Mouse (Mus musculus) ES-Bruce4 (cell line): ENCODE results near the gene Fastk. TPM values are rescaled to one million over a fixed set of nuclear protein-coding genes. Genes with fewer than 3 reads are reported as not detected.

ENCODE experiments used
- H3K27ac ChIP-seq: 2 replicates; pipeline ENCODE4 v1.5.1; 2012; ENCODE audit warnings: low read length, inconsistent platforms; ENCODE audit not compliant: insufficient read depth
- H3K27me3 ChIP-seq: 2 replicates; pipeline ENCODE4 v1.6.1; 2012; ENCODE audit warnings: mild to moderate bottlenecking, low read length, inconsistent platforms; ENCODE audit not compliant: control insufficient read depth, poor library complexity, insufficient read depth, severe bottlenecking
- H3K36me3 ChIP-seq: 2 replicates; pipeline ENCODE4 v1.6.1; 2012; ENCODE audit warnings: inconsistent platforms, mild to moderate bottlenecking, low read length, moderate library complexity; ENCODE audit not compliant: control insufficient read depth, poor library complexity, insufficient read depth, severe bottlenecking
- H3K4me1 ChIP-seq: one replicate; pipeline ENCODE4 v1.8.1; 2011; ENCODE audit warnings: low read length; ENCODE audit not compliant: control insufficient read depth, insufficient read depth
- H3K4me3 ChIP-seq: 2 replicates; pipeline ENCODE4 v1.5.1; 2011; ENCODE audit warnings: low read depth, mild to moderate bottlenecking, low read length
- H3K9ac ChIP-seq: 2 replicates; pipeline ENCODE4 v1.6.1; 2012; ENCODE audit warnings: low read depth, mild to moderate bottlenecking, inconsistent platforms; ENCODE audit not compliant: poor library complexity, severe bottlenecking
- H3K9me3 ChIP-seq: replicated peaks from 2 replicates; pipeline ENCODE4 v1.6.1; 2012; ENCODE audit warnings: mild to moderate bottlenecking, low read length, inconsistent platforms; ENCODE audit not compliant: control insufficient read depth, poor library complexity, insufficient read depth, severe bottlenecking
- CTCF ChIP-seq: IDR thresholded peaks from one replicate; pipeline ENCODE4 v1.8.1; 2011; ENCODE audit warnings: low read depth, low read length
- EP300 ChIP-seq: IDR thresholded peaks from 2 replicates; pipeline ENCODE4 v1.6.1; 2011; ENCODE audit warnings: low read depth, low read length; ENCODE audit not compliant: insufficient read depth
- POLR2A ChIP-seq: IDR thresholded peaks from one replicate; pipeline ENCODE4 v1.8.1; 2011; ENCODE audit warnings: low read length; ENCODE audit not compliant: insufficient read depth
- polyA plus RNA-seq: library from polyadenylated mRNA; stranded (reverse); fragments of >200 nt; gene quantifications from 2 replicates; pipeline ENCODE4 v1.2.4, GENCODE M21; 2011; ENCODE audit warnings: low read depth; ENCODE audit not compliant: missing spikeins, insufficient read depth, insufficient read length

Fastk gene
- polyA plus RNA-seq, 1 experiment, result 51.6 TPM

DNA sequence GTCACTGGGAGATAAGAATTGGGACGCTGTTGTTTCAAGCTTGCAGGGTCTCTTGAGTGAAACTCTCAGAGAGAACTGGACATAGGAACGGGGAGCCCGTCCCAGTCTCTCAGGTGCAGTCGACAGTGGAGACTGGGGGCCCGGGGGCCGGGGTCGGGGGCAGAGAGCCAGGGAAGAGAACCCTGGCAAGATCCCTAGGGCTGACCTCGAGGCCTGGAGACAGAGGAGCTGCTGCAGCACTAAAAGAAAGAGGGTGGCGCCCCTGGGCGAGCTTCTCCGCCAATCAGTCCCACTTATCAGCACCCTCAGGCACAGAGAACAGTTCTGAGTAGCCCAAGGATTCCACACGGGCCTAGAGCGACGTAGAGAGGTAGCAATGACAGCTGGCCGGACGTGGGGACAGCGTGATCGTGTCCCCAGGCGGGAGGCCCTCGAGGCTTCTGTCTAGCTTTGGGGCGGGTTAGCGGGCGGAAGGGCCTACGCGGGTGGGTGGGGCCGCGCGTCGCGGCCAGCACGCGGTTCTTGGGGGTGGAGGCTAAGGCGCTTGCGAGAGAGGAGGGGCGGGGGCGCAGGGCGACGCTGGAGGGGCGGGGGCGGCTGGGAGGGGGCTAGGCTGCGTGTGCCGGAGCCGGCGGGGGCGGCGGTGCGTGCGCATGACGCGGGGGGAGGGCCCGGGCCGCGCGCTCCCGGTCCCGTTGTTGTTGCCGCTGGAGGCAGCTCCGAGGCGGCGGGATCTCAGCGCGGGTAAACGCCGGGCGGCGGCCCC is 6.4 kb upstream of the Fastk start:
- Histone ChIP-seq H3K27me3 (no peaks in the 10 kb centered on the region), H3K9me3 (no peaks in the 10 kb centered on the region), H3K4me1 (peaks cover 6% of the 10 kb centered on the region), H3K27ac (no peak overlapping the region), H3K4me3 (peak overlapping the region; percentile 53), H3K9ac (peak overlapping the region; percentile 95), H3K36me3 (no peaks in the 10 kb centered on the region)
- TF ChIP-seq POLR2A (no peak), EP300 (no peak), CTCF (no peak)

DNA sequence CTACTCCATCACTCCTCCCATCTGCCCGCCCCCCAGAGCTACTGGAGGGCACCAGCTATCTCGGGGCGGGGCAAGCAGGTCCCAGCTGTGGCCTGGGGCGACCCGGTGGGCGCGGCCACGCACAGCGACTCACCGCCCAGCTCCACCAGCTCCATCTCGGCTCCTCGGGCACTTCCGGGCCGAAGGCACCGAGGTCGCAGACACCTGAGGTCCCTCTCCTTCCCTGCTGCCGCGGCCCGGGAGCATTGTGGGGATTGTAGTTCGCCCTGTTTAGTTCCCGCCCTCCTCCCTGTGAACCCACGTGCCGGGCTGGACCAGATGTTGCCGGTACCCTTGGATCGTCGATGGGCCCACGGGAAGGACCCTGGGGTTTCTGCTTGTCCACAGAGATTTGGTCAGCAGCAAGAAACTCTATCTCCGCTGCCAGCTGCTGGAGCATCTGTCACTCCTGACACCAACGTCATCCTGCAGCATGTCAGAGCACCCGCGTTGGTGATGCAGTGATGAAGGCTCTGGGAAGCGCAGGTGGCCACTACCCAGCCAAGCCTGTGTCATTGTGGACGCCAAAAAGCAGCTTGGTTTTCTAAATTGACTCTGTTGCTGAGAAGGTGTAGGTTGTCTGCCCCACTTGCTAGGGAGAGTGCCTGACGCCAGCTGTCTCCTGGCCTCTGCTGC is 2.7 kb upstream of the Fastk start, which contains the start of gene Tmub1:
TSS of gene Tmub1 (minus strand) at position 231 of the 675 bp plus-strand sequence.
- TF ChIP-seq CTCF (no peak), POLR2A (no peak), EP300 (0 out of 2 replicates have a peak, but pooled peaks have one; percentile 50)

DNA sequence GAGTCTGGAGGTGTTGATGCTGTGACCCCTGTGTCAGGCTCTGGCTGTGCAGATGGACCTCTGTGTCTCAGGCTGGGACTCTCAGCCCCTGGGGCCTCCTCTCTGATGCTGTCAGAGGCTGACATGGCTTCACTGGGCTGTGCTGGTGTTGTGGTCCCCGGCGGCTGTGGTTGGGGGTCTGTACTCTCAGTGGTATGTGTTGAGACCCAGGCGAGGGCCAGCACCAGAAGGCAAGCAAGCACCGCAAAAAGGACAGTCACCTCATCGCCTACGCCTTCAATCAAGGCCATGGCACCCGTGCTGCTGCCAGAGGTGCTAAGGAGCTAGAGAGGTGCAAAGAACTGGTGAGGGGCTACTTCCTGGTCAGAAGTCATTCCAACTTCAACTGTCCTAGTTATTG is 1.5 kb upstream of the Fastk start:
- Histone ChIP-seq H3K36me3 (no peaks in the 10 kb centered on the region), H3K27me3 (no peaks in the 10 kb centered on the region), H3K4me1 (peaks cover 2% of the 10 kb centered on the region), H3K9me3 (no peaks in the 10 kb centered on the region), H3K9ac (no peak overlapping the region), H3K27ac (no peak overlapping the region), H3K4me3 (no peak overlapping the region)
- TF ChIP-seq POLR2A, result no peak
- no peak for TF ChIP-seq CTCF
- TF ChIP-seq EP300, result no peak

More for the DNA sequence above, 2.7 kb upstream of the Fastk start, which contains the start of gene Tmub1:
- Histone ChIP-seq H3K27ac (no peak within 1 kb of the TSS), H3K27me3 (no peaks in the 10 kb centered on the region), H3K9ac (peak within 1 kb of the TSS; percentile 60), H3K36me3 (no peaks in the 10 kb centered on the region), H3K4me1 (peaks cover 2% of the 10 kb centered on the region), H3K9me3 (no peaks in the 10 kb centered on the region), H3K4me3 (peak within 1 kb of the TSS; percentile 63)

DNA sequence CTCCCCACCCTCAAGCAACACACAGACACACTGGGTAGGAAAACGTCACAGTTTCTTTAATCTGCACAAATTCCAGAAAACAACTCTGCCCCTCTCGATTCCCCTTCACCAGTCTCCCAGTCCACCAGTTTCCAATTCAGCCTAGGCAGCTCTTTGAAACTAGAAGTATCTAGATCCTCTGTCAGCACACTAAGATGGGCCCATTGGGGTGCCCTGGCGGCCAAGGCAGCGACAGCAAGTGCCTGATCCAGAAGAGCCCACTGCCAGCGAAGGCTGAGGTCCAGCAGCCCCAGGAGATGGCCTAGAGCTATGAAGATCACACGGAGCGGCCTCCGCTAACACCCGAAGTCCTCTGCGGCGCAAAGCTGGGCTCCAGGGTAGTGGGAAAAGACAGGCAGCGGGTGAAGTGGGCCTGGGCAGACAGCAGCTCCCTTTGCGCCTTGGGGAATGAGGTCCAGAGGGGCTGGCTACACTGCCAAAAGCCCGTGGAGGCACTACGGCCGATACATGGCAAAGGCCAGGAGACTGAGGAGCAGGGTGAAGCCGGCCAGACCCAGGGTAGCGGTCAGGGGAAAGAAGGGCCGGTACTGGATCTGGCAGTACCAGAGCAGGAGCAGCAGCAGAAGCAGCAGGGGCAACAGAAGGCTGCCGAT is 467 bp upstream of the Fastk start:
- no peak overlapping the region for H3K27ac ChIP-seq
- TF ChIP-seq CTCF (no peak), EP300 (no peak), POLR2A (no peak)
- peak overlapping the region; percentile 41; the same call in 1 of the 2 replicates for H3K9ac ChIP-seq
- no peaks in the 10 kb centered on the region for H3K36me3 ChIP-seq
- peak overlapping the region; percentile 48 for H3K4me3 ChIP-seq
- H3K9me3 ChIP-seq, result no peaks in the 10 kb centered on the region
- peaks cover 2% of the 10 kb centered on the region for H3K4me1 ChIP-seq
- no peaks in the 10 kb centered on the region for H3K27me3 ChIP-seq

DNA sequence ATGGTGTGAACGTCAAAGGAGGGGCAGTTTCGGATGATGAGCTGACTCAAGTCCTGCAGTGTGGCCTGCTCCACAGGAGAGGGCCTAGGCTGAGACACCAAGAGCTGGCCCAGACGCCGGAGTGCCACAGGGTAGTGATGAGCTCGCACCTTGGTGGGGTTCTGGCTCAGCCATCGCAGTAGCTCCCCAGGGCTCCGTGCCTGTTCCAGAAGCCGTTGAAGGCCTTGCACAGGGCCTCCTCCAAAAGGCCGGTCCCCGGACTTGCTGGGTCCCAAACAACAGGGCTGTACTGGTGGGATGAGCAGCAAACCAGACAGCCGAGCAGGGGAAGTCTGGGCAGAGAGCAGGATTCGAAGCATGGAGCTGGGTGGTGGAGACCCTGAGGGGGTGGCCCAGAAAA is 1.2 kb downstream of the Fastk start:
- TF ChIP-seq EP300 (no peak), CTCF (no peak), POLR2A (no peak)
- H3K4me1 ChIP-seq, result peaks cover 2% of the 10 kb centered on the region
- H3K4me3 ChIP-seq, result peak overlapping the region; percentile 17; the same call in 1 of the 2 replicates
- no peaks in the 10 kb centered on the region for H3K27me3 ChIP-seq
- peak overlapping the region; percentile 92 for H3K9ac ChIP-seq
- no peaks in the 10 kb centered on the region; the same call in 1 of the 2 replicates for H3K36me3 ChIP-seq
- no peaks in the 10 kb centered on the region for H3K9me3 ChIP-seq
- no peak overlapping the region for H3K27ac ChIP-seq
